Mouse (Mus musculus) small intestine, adult 2 months (tissue): ENCODE measurements around the gene Cdc45.

Experiments used
- CTCF ChIP-seq: fragments of 200-500 bp; IDR thresholded peaks from 2 replicates; pipeline ENCODE4 v1.5.1; 2012; ENCODE audit warnings: low read depth, mild to moderate bottlenecking, control low read depth, inconsistent platforms, low read length, moderate library complexity, mixed read lengths; ENCODE audit not compliant: insufficient replicate concordance, insufficient read length; ENCODE audit errors: extremely low read depth
- POLR2A ChIP-seq: fragments of 200-500 bp; IDR thresholded peaks from 2 replicates; pipeline ENCODE4 v1.6.1; 2012; ENCODE audit warnings: low read depth, mild to moderate bottlenecking, control low read depth, inconsistent platforms, low read length, moderate library complexity

DNA sequence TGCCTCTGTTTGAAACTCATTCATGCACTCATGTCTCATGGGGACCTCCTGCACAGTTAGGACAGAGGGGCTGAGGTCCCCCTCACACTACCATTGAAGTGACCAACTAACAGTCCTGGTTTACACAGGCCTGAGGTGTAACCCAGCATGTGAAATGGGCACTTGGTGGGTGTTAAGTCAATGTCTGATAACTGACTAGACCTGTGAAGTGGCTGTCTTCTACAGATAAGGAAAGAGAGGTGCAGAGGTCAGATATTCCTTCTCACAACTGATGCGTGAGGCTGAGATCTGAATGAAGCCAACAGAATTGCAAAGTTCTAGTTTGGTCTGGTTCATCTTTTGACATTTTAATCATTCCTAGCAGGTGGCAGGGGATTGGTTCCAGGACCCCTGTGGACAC is 26.3 kb downstream of the Cdc45 start:
- TF ChIP-seq POLR2A (no peak), CTCF (no peak)
